Mouse (Mus musculus): ENCODE results near the gene Kctd18. TPM values are rescaled to one million over a fixed set of nuclear protein-coding genes. Genes with fewer than 3 reads are reported as not detected.
A peak's percentile ranks its signal among the peaks of the same experiment; 100 is the strongest.

The Kctd18 gene
- polyA plus RNA-seq, 1 experiment from 2014 or later = 27.6 TPM

GRCm38 (mm10) chr1:57969327-57970271 lies 49.2 kb downstream of the Kctd18 start:
- Histone ChIP-seq H3K4me2 (peak overlapping the region; percentile 80), H3K27me3 (no peaks in the 10 kb centered on the region), H3K4me1 (peaks cover 15% of the 10 kb centered on the region), H3K27ac (peak overlapping the region; percentile 71), H3K9ac (peak overlapping the region; percentile 84), H3K4me3 (replicated peaks) (peak overlapping the region; percentile 71), H3K9me3 (no peaks in the 10 kb centered on the region), H3K36me3 (replicated peaks) (peaks cover 6% of the 10 kb centered on the region)
- WGBS = under 1% methylated on average over 65 of the region's 65 CpGs
- ATAC-seq (ENCODE audit: low FRiP score) = peak; percentile 98

GRCm38 (mm10) chr1:57955774-57956173 lies 63.0 kb downstream of the Kctd18 start:
- Histone ChIP-seq H3K4me3 (replicated peaks) (no peak overlapping the region), H3K4me2 (no peak overlapping the region), H3K9ac (no peak overlapping the region), H3K27me3 (no peaks in the 10 kb centered on the region), H3K27ac (no peak overlapping the region), H3K4me1 (0 out of 2 replicates have a peak, but pooled peaks cover 14% of the 10 kb centered on the region), H3K36me3 (replicated peaks) (peaks cover 30% of the 10 kb centered on the region), H3K9me3 (no peaks in the 10 kb centered on the region)
- WGBS = 88% methylated on average over 1 of the region's 1 CpGs
- no peak for ATAC-seq (ENCODE audit: low FRiP score)

GRCm38 (mm10) chr1:57954376-57954765 lies 64.4 kb downstream of the Kctd18 start:
- H3K4me1 ChIP-seq = 0 out of 2 replicates have a peak, but pooled peaks cover 14% of the 10 kb centered on the region
- no peaks in the 10 kb centered on the region for H3K27me3 ChIP-seq
- WGBS = 82% methylated on average over 5 of the region's 5 CpGs
- ATAC-seq (ENCODE audit: low FRiP score) = no peak
- no peak overlapping the region for H3K4me2 ChIP-seq
- H3K9me3 ChIP-seq = no peaks in the 10 kb centered on the region
- H3K27ac ChIP-seq = no peak overlapping the region
- H3K36me3 ChIP-seq (replicated peaks) = peaks cover 24% of the 10 kb centered on the region
- H3K4me3 ChIP-seq (replicated peaks) = no peak overlapping the region
- H3K9ac ChIP-seq = no peak overlapping the region

GRCm38 (mm10) chr1:57953586-57954375 lies 65.0 kb downstream of the Kctd18 start:
- no peaks in the 10 kb centered on the region for H3K27me3 ChIP-seq
- no peak for ATAC-seq (ENCODE audit: low FRiP score)
- H3K27ac ChIP-seq = 0 out of 2 replicates have a peak overlapping the region, but pooled peaks have one; percentile 8
- peaks cover 18% of the 10 kb centered on the region for H3K36me3 ChIP-seq (replicated peaks)
- H3K9me3 ChIP-seq = no peaks in the 10 kb centered on the region
- no peak overlapping the region for H3K9ac ChIP-seq
- no peak overlapping the region for H3K4me2 ChIP-seq
- WGBS = 86% methylated on average over 16 of the region's 16 CpGs
- 0 out of 2 replicates have a peak, but pooled peaks cover 17% of the 10 kb centered on the region for H3K4me1 ChIP-seq
- H3K4me3 ChIP-seq (replicated peaks) = no peak overlapping the region

GRCm38 (mm10) chr1:57952509-57952908 lies 66.2 kb downstream of the Kctd18 start:
- WGBS = 94% methylated on average over 4 of the region's 4 CpGs
- no peaks in the 10 kb centered on the region for H3K27me3 ChIP-seq
- no peak for ATAC-seq (ENCODE audit: low FRiP score)
- peaks cover 26% of the 10 kb centered on the region; the same call in 1 of the 2 replicates for H3K4me1 ChIP-seq
- H3K9ac ChIP-seq = no peak overlapping the region
- no peak overlapping the region for H3K4me2 ChIP-seq
- H3K36me3 ChIP-seq (replicated peaks) = peaks cover 15% of the 10 kb centered on the region
- 0 out of 2 replicates have a peak overlapping the region, but pooled peaks have one; percentile 13 for H3K27ac ChIP-seq
- H3K9me3 ChIP-seq = no peaks in the 10 kb centered on the region
- H3K4me3 ChIP-seq (replicated peaks) = no peak overlapping the region

GRCm38 (mm10) chr1:57949716-57950115 lies 69.0 kb downstream of the Kctd18 start:
- Histone ChIP-seq H3K4me1 (peaks cover 30% of the 10 kb centered on the region; the same call in 1 of the 2 replicates), H3K36me3 (replicated peaks) (peaks cover 5% of the 10 kb centered on the region; the same call in 1 of the 2 replicates), H3K4me3 (replicated peaks) (no peak overlapping the region), H3K27me3 (no peaks in the 10 kb centered on the region), H3K4me2 (no peak overlapping the region), H3K27ac (no peak overlapping the region), H3K9me3 (no peaks in the 10 kb centered on the region), H3K9ac (no peak overlapping the region)
- no peak for ATAC-seq (ENCODE audit: low FRiP score)
- 47% methylated on average over 5 of the region's 5 CpGs for WGBS

- peaks cover 30% of the 10 kb centered on the region; the same call in 1 of the 2 replicates for H3K4me1 ChIP-seq
- H3K4me2 ChIP-seq = no peak overlapping the region
- H3K4me3 ChIP-seq (replicated peaks) = no peak overlapping the region
- H3K9me3 ChIP-seq = no peaks in the 10 kb centered on the region
- WGBS = 5% methylated on average over 1 of the region's 1 CpGs
- peaks cover 5% of the 10 kb centered on the region; the same call in 1 of the 2 replicates for H3K36me3 ChIP-seq (replicated peaks)
- ATAC-seq (ENCODE audit: low FRiP score) = no peak
- no peak overlapping the region for H3K27ac ChIP-seq
- H3K27me3 ChIP-seq = no peaks in the 10 kb centered on the region
- no peak overlapping the region for H3K9ac ChIP-seq
Observed at GRCm38 (mm10) chr1:57949195-57949594, 69.6 kb downstream of the Kctd18 start.

GRCm38 (mm10) chr1:57947552-57948347 lies 71.0 kb downstream of the Kctd18 start:
- Histone ChIP-seq H3K4me1 (peaks cover 21% of the 10 kb centered on the region; the same call in 1 of the 2 replicates), H3K9ac (no peak overlapping the region), H3K4me3 (replicated peaks) (no peak overlapping the region), H3K27ac (no peak overlapping the region), H3K9me3 (no peaks in the 10 kb centered on the region), H3K27me3 (peaks cover 2% of the 10 kb centered on the region; the same call in 1 of the 2 replicates), H3K36me3 (replicated peaks) (0 out of 2 replicates have a peak, but pooled peaks cover 7% of the 10 kb centered on the region), H3K4me2 (no peak overlapping the region)
- 50% methylated on average over 2 of the region's 2 CpGs for WGBS
- no peak for ATAC-seq (ENCODE audit: low FRiP score)

GRCm38 (mm10) chr1:57942215-57942614 lies 76.5 kb downstream of the Kctd18 start:
- ATAC-seq (ENCODE audit: low FRiP score) = 0 out of 2 replicates have a peak, but pooled peaks have one; percentile 51
- H3K9me3 ChIP-seq = no peaks in the 10 kb centered on the region
- 53% methylated on average over 6 of the region's 6 CpGs for WGBS
- no peak overlapping the region for H3K27ac ChIP-seq
- H3K4me1 ChIP-seq = peaks cover 24% of the 10 kb centered on the region
- H3K27me3 ChIP-seq = peaks cover 15% of the 10 kb centered on the region; the same call in 1 of the 2 replicates
- no peak overlapping the region for H3K4me2 ChIP-seq
- H3K36me3 ChIP-seq (replicated peaks) = peaks cover 7% of the 10 kb centered on the region; the same call in 1 of the 2 replicates
- H3K4me3 ChIP-seq (replicated peaks) = no peak overlapping the region
- H3K9ac ChIP-seq = no peak overlapping the region

GRCm38 (mm10) chr1:57941734-57942133 lies 77.0 kb downstream of the Kctd18 start:
- Histone ChIP-seq H3K9me3 (no peaks in the 10 kb centered on the region), H3K4me3 (replicated peaks) (no peak overlapping the region), H3K4me2 (no peak overlapping the region), H3K9ac (no peak overlapping the region), H3K27ac (no peak overlapping the region), H3K4me1 (peaks cover 23% of the 10 kb centered on the region), H3K36me3 (replicated peaks) (peaks cover 7% of the 10 kb centered on the region; the same call in 1 of the 2 replicates), H3K27me3 (peaks cover 15% of the 10 kb centered on the region; the same call in 1 of the 2 replicates)
- 36% methylated on average over 11 of the region's 11 CpGs for WGBS
- ATAC-seq (ENCODE audit: low FRiP score) = no peak

GRCm38 (mm10) chr1:57941095-57941494 lies 77.7 kb downstream of the Kctd18 start:
- no peak overlapping the region for H3K27ac ChIP-seq
- no peaks in the 10 kb centered on the region for H3K9me3 ChIP-seq
- peaks cover 5% of the 10 kb centered on the region; the same call in 1 of the 2 replicates for H3K36me3 ChIP-seq (replicated peaks)
- peak; percentile 42; the same call in 1 of the 2 replicates for ATAC-seq (ENCODE audit: low FRiP score)
- H3K4me1 ChIP-seq = peaks cover 23% of the 10 kb centered on the region
- WGBS = 49% methylated on average over 7 of the region's 7 CpGs
- no peak overlapping the region for H3K4me2 ChIP-seq
- no peak overlapping the region for H3K4me3 ChIP-seq (replicated peaks)
- peaks cover 15% of the 10 kb centered on the region; the same call in 1 of the 2 replicates for H3K27me3 ChIP-seq
- no peak overlapping the region for H3K9ac ChIP-seq

All from forebrain, embryonic 12.5 days (tissue).